Mouse (Mus musculus) liver, postnatal 0 days (tissue): Measurements from ENCODE around the gene Tmem19. TPM values are rescaled to one million over a fixed set of nuclear protein-coding genes. Genes with fewer than 3 reads are reported as not detected.

Experiments
- ATAC-seq: fragments of 200-750 bp; cut with Nextera tagmentation; 2 replicates; pipeline ENCODE4 v1.8.0; 2017; ENCODE audit warnings: mild to moderate bottlenecking, moderate library complexity
- DNase-seq: peaks from one replicate; pipeline ENCODE4 v3.0.0-alpha.2; 2016
- H3K27ac ChIP-seq: fragments of 300-500 bp; sonication (generic); 2 replicates; pipeline ENCODE4 v1.5.1; 2014; ENCODE audit warnings: antibody characterized with exemption, moderate library complexity, mild to moderate bottlenecking, low read depth
- H3K27me3 ChIP-seq: fragments of 300-500 bp; sonication (generic); 2 replicates; pipeline ENCODE4 v1.6.1; 2014; ENCODE audit warnings: low read length, control low read depth, mixed read lengths; ENCODE audit not compliant: insufficient read depth
- H3K36me3 ChIP-seq: fragments of 300-500 bp; sonication (generic); replicated peaks from 2 replicates; pipeline ENCODE4 v1.6.1; 2014; ENCODE audit warnings: mild to moderate bottlenecking, control low read depth, low read length, moderate library complexity, mixed read lengths; ENCODE audit not compliant: insufficient read depth
- H3K4me1 ChIP-seq: fragments of 300-500 bp; sonication (generic); 2 replicates; pipeline ENCODE4 v1.6.1; 2014; ENCODE audit warnings: antibody characterized with exemption, mild to moderate bottlenecking, control low read depth; ENCODE audit not compliant: insufficient read depth
- H3K4me2 ChIP-seq: fragments of 300-500 bp; sonication (generic); 2 replicates; pipeline ENCODE4 v1.6.1; 2014; ENCODE audit warnings: low read depth, mild to moderate bottlenecking, low read length, moderate library complexity, mixed read lengths
- H3K4me3 ChIP-seq: fragments of 300-500 bp; sonication (generic); 2 replicates; pipeline ENCODE4 v1.5.1; 2014; ENCODE audit warnings: low read depth, low read length
- H3K9ac ChIP-seq: fragments of 300-500 bp; sonication (generic); replicated peaks from 2 replicates; pipeline ENCODE4 v1.6.1; 2014; ENCODE audit warnings: mild to moderate bottlenecking, moderate library complexity
- H3K9me3 ChIP-seq: fragments of 300-500 bp; sonication (generic); 2 replicates; pipeline ENCODE4 v1.6.1; 2016; ENCODE audit warnings: mild to moderate bottlenecking, control low read depth, low read length, mixed read lengths
- CTCF ChIP-seq: sonication (generic); IDR thresholded peaks from 2 replicates; pipeline ENCODE4 v1.5.1; 2016; ENCODE audit warnings: antibody characterized with exemption, low read depth
- EP300 ChIP-seq: IDR thresholded peaks from 2 replicates; pipeline ENCODE4 v1.6.1; 2016; ENCODE audit warnings: antibody characterized with exemption, low read depth, mild to moderate bottlenecking
- WGBS: fragments of 180-500 bp; shearing (Covaris S2); extraction: QIAGEN DNeasy Blood & Tissue Kit; methylation state at CpG from one replicate; pipeline ENCODE4 v1.1.7; 2014; ENCODE audit not compliant: insufficient replicate concordance; 5-methylcytosine and 5-hydroxymethylcytosine counted together
- polyA plus RNA-seq: library from polyadenylated mRNA; unstranded; fragments of >200 nt; fragmentation: Nextera tagmentation; extraction: Ambion mirVana; gene quantifications from 2 replicates; pipeline ENCODE4 v1.2.1, GENCODE M21; 2015

The Tmem19 gene
- polyA plus RNA-seq, 1 experiment from 2014 or later = 16.3 TPM

DNA sequence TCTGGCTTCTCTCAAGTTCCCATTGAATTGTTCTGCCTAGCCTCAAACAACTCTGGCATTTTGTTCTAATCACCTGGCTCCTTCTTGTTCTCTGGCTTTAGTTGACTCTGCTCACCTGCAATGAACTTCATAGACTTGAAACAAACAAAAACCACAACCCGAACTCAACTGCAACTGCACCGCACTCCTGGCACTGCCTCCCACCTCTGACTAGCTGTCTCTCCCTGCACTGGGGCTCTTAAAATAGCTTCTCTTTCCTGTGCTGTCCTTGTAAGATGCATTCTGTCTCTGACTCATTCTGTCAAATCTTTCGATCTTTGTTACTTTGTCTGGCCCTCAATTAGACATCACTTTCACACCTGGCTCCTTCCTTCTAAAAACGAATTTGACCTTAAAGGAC, 850 bp upstream of the Tmem19 start:
- no peak for TF ChIP-seq EP300
- Histone ChIP-seq H3K9ac (peak overlapping the region; percentile 76), H3K4me3 (peak overlapping the region; percentile 60), H3K27ac (peak overlapping the region; percentile 92), H3K4me2 (peak overlapping the region; percentile 84), H3K27me3 (no peaks in the 10 kb centered on the region), H3K4me1 (peaks cover 16% of the 10 kb centered on the region), H3K36me3 (no peaks in the 10 kb centered on the region; the same call in 1 of the 2 replicates), H3K9me3 (no peaks in the 10 kb centered on the region)
- 67% methylated on average over 4 of the region's 4 CpGs for WGBS
- no peak for ATAC-seq
- no peak for DNase-seq

DNA sequence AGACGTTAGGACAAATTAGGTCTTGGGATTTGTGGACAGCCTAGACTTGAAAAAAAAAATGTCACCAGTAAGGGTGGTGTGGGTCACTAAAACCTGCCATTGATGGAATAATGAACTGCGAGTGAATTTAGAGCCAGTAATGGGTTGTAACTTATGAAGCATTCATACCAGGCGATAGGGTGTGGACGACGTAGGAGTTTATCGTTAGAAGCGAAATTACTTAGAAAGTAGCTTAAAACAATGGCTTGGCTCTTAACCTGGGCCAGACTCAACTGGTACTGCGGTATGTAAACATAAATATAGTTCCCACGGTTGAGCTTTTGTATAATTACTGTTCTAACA, 293 bp upstream of the Tmem19 start:
- Histone ChIP-seq H3K4me3 (peak overlapping the region; percentile 60), H3K27me3 (no peaks in the 10 kb centered on the region), H3K27ac (peak overlapping the region; percentile 92), H3K9ac (peak overlapping the region; percentile 76), H3K36me3 (no peaks in the 10 kb centered on the region; the same call in 1 of the 2 replicates), H3K9me3 (no peaks in the 10 kb centered on the region), H3K4me1 (peaks cover 16% of the 10 kb centered on the region), H3K4me2 (peak overlapping the region; percentile 84)
- 7% methylated on average over 9 of the region's 9 CpGs for WGBS
- TF ChIP-seq EP300 (no peak), CTCF (no peak)
- DNase-seq (no peak), ATAC-seq (peak; percentile 28)

DNA sequence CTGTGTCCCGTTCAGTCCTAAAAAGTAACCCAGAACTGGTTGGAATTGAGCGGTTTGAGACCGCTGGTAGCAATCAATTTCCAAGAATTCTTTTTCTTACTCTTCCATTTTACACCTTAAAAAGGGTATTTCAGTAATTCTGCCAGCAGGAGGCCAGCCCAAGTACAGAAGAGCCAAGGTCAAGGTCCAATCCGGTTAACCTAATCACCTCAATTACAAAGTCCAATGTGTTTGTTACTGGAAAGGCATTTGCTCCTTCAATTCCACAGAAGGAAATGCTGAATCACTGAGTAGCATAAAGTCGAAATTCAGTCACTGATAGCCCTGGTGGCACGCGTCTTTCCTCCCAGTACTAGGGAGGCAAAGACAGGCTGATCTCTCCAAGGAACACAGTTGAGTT, 3.2 kb downstream of the Tmem19 start:
- peaks cover 16% of the 10 kb centered on the region for H3K4me1 ChIP-seq
- no peak overlapping the region for H3K4me3 ChIP-seq
- TF ChIP-seq CTCF = no peak; the same call in 1 of the 2 replicates
- no peak for TF ChIP-seq EP300
- no peak for DNase-seq
- H3K36me3 ChIP-seq = no peaks in the 10 kb centered on the region; the same call in none of the 2 replicates
- no peak overlapping the region for H3K9ac ChIP-seq
- H3K4me2 ChIP-seq = no peak overlapping the region
- no peak overlapping the region for H3K27ac ChIP-seq
- ATAC-seq = no peak
- no peaks in the 10 kb centered on the region for H3K9me3 ChIP-seq
- 80% methylated on average over 7 of the region's 7 CpGs for WGBS
- H3K27me3 ChIP-seq = no peaks in the 10 kb centered on the region

DNA sequence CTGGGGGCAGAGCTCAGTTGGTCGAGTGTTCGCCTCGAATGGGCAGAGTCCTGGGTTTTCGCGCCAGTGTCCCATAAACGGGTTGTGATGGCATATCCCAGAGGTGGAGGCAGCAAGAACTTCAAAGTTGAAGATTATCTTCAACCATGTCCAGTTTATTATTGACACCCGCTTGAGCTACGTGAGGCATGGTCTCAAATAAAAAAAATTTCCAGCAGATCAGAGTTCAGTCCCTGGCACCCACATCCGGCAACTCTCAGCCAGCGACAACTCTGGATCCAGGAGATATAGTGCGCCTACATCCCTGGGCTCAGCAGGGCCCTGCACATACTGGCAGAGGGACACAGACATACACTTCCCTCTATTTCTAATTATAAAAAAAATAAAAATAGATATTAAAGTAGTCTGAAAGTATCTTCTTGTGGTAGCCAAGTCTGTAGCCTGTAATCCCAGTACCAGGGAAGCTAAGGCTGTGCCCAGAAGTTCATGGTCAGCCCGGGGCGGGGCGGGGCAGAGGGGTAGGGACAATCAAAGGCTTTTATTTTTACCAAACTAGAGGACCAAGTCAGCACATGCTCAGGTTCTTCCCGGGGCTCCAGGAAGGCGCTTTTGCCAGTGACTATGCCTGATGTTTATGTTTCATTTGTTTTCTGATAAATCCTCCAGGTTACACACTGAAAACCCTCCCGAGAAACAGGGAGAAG, 3.9 kb downstream of the Tmem19 start:
- no peak for TF ChIP-seq CTCF

DNA sequence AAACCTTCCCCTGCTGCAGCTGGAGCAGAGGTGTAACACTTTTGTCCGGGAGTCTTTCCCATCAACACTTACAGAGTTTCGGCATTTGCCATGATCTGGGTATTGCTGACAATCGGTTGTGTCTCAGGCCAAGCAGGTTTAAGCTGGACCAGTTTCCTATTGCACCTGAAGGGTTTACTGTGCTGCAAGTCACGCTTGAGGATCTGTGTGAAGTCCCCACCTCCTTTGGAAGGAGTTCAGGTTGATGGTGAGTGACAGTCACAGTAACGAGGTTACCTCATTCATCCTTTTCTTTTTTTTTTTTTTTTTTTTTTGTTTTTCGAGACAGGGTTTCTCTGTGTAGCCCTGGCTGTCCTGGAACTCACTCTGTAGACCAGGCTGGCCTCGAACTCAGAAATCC, 6.2 kb downstream of the Tmem19 start:
- Histone ChIP-seq H3K27ac (no peak overlapping the region), H3K9ac (no peak overlapping the region), H3K4me2 (no peak overlapping the region), H3K9me3 (no peaks in the 10 kb centered on the region), H3K4me3 (no peak overlapping the region), H3K27me3 (no peaks in the 10 kb centered on the region), H3K4me1 (peaks cover under 1% of the 10 kb centered on the region; the same call in 1 of the 2 replicates), H3K36me3 (no peaks in the 10 kb centered on the region; the same call in none of the 2 replicates)
- 88% methylated on average over 6 of the region's 7 CpGs for WGBS
- DNase-seq = no peak
- no peak for TF ChIP-seq CTCF
- TF ChIP-seq EP300 = no peak
- ATAC-seq = no peak

More for the DNA sequence above, 3.9 kb downstream of the Tmem19 start:
- ATAC-seq = no peak
- H3K36me3 ChIP-seq = no peaks in the 10 kb centered on the region; the same call in none of the 2 replicates
- DNase-seq = no peak
- no peak overlapping the region for H3K9ac ChIP-seq
- H3K9me3 ChIP-seq = no peaks in the 10 kb centered on the region
- H3K27ac ChIP-seq = no peak overlapping the region
- H3K27me3 ChIP-seq = no peaks in the 10 kb centered on the region
- H3K4me3 ChIP-seq = no peak overlapping the region
- no peak overlapping the region for H3K4me2 ChIP-seq
- H3K4me1 ChIP-seq = peaks cover 15% of the 10 kb centered on the region
- WGBS = 88% methylated on average over 17 of the region's 17 CpGs

DNA sequence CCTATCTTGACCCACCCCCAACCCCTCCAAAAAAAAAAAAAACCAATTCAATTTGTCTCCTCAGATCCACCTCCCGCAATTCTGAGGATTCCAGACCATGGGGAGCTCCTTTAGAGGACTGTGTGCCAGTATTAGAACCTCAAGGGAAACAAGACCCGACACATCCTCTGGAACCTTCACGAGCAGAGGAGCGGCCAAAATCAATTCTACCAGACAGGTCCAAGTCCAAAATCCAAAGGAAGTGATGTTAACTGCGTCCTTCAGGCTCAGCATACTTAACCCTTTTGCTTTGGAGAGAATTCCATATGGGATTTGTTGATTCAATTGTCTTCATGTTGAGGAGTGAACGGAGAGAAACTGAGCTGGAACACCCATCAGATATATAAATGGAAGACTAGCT, 7.3 kb downstream of the Tmem19 start:
- Histone ChIP-seq H3K4me1 (no peaks in the 10 kb centered on the region), H3K36me3 (no peaks in the 10 kb centered on the region; the same call in none of the 2 replicates), H3K9me3 (no peaks in the 10 kb centered on the region), H3K9ac (no peak overlapping the region), H3K27me3 (no peaks in the 10 kb centered on the region), H3K4me2 (no peak overlapping the region), H3K27ac (no peak overlapping the region), H3K4me3 (no peak overlapping the region)
- TF ChIP-seq EP300 (no peak), CTCF (no peak)
- WGBS = 70% methylated on average over 6 of the region's 6 CpGs
- no peak for DNase-seq
- no peak for ATAC-seq
